Mouse (Mus musculus) testis, adult 2 months (tissue): ENCODE results near the gene Abca12. TPM values are rescaled to one million over a fixed set of nuclear protein-coding genes. Genes with fewer than 3 reads are reported as not detected.

Experiments
- H3K27ac ChIP-seq: fragments of 200-500 bp; 2 replicates; pipeline ENCODE4 v1.5.1; 2012; ENCODE audit warnings: low read depth, low read length; ENCODE audit not compliant: control insufficient read depth, insufficient read depth
- H3K27me3 ChIP-seq: fragments of 200-500 bp; 2 replicates; pipeline ENCODE4 v1.6.1; 2012; ENCODE audit warnings: mild to moderate bottlenecking, low read length, moderate library complexity; ENCODE audit not compliant: control insufficient read depth, insufficient read depth
- H3K36me3 ChIP-seq: fragments of 200-500 bp; 2 replicates; pipeline ENCODE4 v1.6.1; 2012; ENCODE audit warnings: mild to moderate bottlenecking, low read length; ENCODE audit not compliant: control insufficient read depth, insufficient read depth
- H3K4me1 ChIP-seq: fragments of 200-500 bp; 2 replicates; pipeline ENCODE4 v1.6.1; 2012; ENCODE audit warnings: low read length; ENCODE audit not compliant: control insufficient read depth, insufficient read depth
- H3K4me3 ChIP-seq: fragments of 200-500 bp; 2 replicates; pipeline ENCODE4 v1.5.1; 2012; ENCODE audit warnings: low read depth, mild to moderate bottlenecking, low read length, moderate library complexity, mixed read lengths; ENCODE audit not compliant: control insufficient read depth
- CTCF ChIP-seq: fragments of 200-500 bp; IDR thresholded peaks from 2 replicates; pipeline ENCODE4 v1.5.1; 2012; ENCODE audit warnings: low read depth, mild to moderate bottlenecking, inconsistent platforms, low read length, moderate library complexity; ENCODE audit not compliant: control insufficient read depth, insufficient read depth, insufficient replicate concordance
- POLR2A ChIP-seq: fragments of 200-500 bp; IDR thresholded peaks from 2 replicates; pipeline ENCODE4 v1.6.1; 2012; ENCODE audit warnings: low read depth, mild to moderate bottlenecking, inconsistent platforms, low read length, moderate library complexity; ENCODE audit not compliant: control insufficient read depth
- polyA plus RNA-seq: library from polyadenylated mRNA; depleted of rRNA; stranded (reverse); fragments of >200 nt; gene quantifications from 2 replicates; pipeline ENCODE4 v1.2.3, GENCODE M21; 2012

Gene Abca12
- polyA plus RNA-seq, 1 experiment: 0.22 TPM

- Histone ChIP-seq H3K27me3 (no peaks in the 10 kb centered on the region), H3K27ac (no peak overlapping the region), H3K4me3 (no peak overlapping the region), H3K36me3 (no peaks in the 10 kb centered on the region), H3K4me1 (no peaks in the 10 kb centered on the region)
- TF ChIP-seq CTCF (no peak), POLR2A (no peak)
Observed at GRCm38 (mm10) chr1:71330349-71330748, 84.4 kb downstream of the Abca12 start.

- H3K4me1 ChIP-seq: no peaks in the 10 kb centered on the region
- TF ChIP-seq POLR2A (no peak), CTCF (no peak)
- no peak overlapping the region for H3K27ac ChIP-seq
Observed at GRCm38 (mm10) chr1:71312171-71312570, 102.5 kb downstream of the Abca12 start.

DNA sequence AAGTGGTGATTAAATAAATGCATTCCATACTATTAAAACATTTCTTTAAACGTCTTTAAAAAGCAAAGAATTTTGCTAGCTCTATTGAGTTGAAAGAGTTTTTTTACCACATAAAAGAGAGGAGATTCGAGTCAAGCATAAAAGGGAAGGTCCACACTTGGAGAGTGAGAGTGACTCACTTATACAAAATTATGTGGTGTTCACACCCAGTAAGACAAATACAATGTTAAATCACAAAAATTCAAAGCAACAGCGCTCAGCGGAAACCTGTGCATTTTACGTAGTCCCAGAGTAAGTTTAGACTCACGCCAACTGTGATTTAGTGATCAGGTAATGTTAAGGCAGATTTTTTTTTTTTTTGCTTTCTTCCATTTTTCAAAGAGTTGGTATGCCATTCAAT is 104.1 kb downstream of the Abca12 start:
- no peaks in the 10 kb centered on the region for H3K27me3 ChIP-seq
- TF ChIP-seq POLR2A (no peak), CTCF (no peak)
- H3K4me3 ChIP-seq: no peak overlapping the region
- no peaks in the 10 kb centered on the region for H3K4me1 ChIP-seq
- H3K36me3 ChIP-seq: no peaks in the 10 kb centered on the region
- no peak overlapping the region for H3K27ac ChIP-seq

More at GRCm38 (mm10) chr1:71312171-71312570, 102.5 kb downstream of the Abca12 start:
- Histone ChIP-seq H3K27me3 (no peaks in the 10 kb centered on the region), H3K4me3 (no peak overlapping the region), H3K36me3 (no peaks in the 10 kb centered on the region)

GRCm38 (mm10) chr1:71307362-71307761 is 107.3 kb downstream of the Abca12 start:
- H3K4me1 ChIP-seq: no peaks in the 10 kb centered on the region
- H3K27me3 ChIP-seq: no peaks in the 10 kb centered on the region
- H3K36me3 ChIP-seq: no peaks in the 10 kb centered on the region
- no peak for TF ChIP-seq CTCF
- TF ChIP-seq POLR2A: no peak
- no peak overlapping the region for H3K27ac ChIP-seq
- no peak overlapping the region for H3K4me3 ChIP-seq

- H3K27ac ChIP-seq: no peak overlapping the region
- TF ChIP-seq CTCF: no peak
Observed at GRCm38 (mm10) chr1:71306196-71306595, 108.5 kb downstream of the Abca12 start.

DNA sequence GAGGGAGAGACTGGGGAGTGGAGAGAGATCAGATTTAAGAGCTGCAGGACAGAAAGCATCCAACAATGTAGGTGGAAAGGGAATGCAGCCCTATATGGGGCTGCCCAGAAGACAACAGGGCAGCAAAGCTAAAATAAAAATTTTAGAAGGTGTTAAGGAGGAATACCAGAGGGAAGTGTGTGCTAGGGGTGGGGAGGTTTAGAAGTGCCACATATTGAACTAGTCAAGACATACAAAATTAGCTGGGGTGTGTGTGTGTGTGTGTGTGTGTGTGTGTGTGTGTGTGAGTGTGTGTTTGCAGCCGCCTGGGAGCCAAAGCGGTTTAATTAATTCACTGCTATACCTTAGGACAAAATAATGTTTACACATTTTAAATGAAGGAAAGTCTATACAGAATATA is 110.1 kb downstream of the Abca12 start:
- H3K4me3 ChIP-seq: no peak overlapping the region
- no peaks in the 10 kb centered on the region for H3K27me3 ChIP-seq
- TF ChIP-seq CTCF (no peak), POLR2A (no peak)
- no peak overlapping the region for H3K27ac ChIP-seq
- H3K4me1 ChIP-seq: no peaks in the 10 kb centered on the region
- H3K36me3 ChIP-seq: no peaks in the 10 kb centered on the region

More at GRCm38 (mm10) chr1:71306196-71306595, 108.5 kb downstream of the Abca12 start:
- Histone ChIP-seq H3K4me1 (no peaks in the 10 kb centered on the region), H3K27me3 (no peaks in the 10 kb centered on the region), H3K4me3 (no peak overlapping the region), H3K36me3 (no peaks in the 10 kb centered on the region)

DNA sequence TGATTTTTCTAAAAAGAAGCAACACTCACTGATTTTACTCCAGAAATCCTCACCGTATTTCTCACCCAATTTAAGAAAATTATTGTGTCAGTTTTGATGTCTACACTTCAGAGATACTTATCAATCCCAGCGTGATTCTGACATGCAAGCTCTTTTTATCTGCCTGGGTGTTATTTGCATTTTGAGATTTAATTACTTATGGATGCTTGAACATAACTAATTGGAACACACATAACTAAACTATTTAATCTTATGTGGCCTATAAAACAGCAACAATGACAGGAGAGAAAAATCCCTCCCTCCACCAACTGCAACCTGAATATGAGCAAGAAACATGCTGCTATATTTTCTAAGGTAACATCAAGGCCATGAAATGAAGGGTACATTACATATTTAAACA is 117.7 kb downstream of the Abca12 start:
- Histone ChIP-seq H3K27me3 (no peaks in the 10 kb centered on the region), H3K36me3 (no peaks in the 10 kb centered on the region), H3K4me1 (no peaks in the 10 kb centered on the region), H3K27ac (no peak overlapping the region), H3K4me3 (no peak overlapping the region)
- TF ChIP-seq POLR2A (no peak), CTCF (no peak)

DNA sequence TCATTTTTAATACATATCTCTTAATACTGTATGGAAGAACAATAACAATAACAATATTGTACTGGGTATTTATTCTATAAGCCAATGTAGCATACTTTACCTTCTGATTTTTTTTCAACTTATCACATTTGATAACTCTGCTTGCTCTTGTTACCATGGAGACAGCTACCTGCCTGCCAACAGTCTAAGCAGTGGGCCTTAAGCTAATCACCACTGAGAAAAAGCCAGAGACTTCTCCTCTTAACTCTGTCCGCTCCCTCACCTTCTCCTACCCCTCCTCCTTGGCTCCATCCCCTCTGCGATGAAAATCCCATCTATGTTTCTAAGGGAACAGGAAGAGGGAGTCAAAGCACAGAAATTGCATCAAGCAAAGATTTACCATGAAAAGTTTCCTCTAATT is 118.1 kb downstream of the Abca12 start:
- Histone ChIP-seq H3K4me3 (no peak overlapping the region), H3K4me1 (no peaks in the 10 kb centered on the region), H3K27me3 (no peaks in the 10 kb centered on the region), H3K36me3 (no peaks in the 10 kb centered on the region), H3K27ac (no peak overlapping the region)
- no peak for TF ChIP-seq POLR2A
- TF ChIP-seq CTCF: no peak
